Mouse (Mus musculus) adrenal gland, adult 2 months (tissue): Measurements from ENCODE around the gene 4930513O06Rik. TPM values are rescaled to one million over a fixed set of nuclear protein-coding genes. Genes with fewer than 3 reads are reported as not detected.

Experiments used
- DNase-seq: peaks from one replicate; pipeline ENCODE4 v3.0.0; 2021
- long read RNA-seq: library from polyadenylated mRNA; stranded (forward); transcript quantifications from one replicate; pipeline ENCODE4 v2.0.0, GENCODE M21; 2021
- polyA plus RNA-seq: library from polyadenylated mRNA; depleted of rRNA; stranded (reverse); fragments of >200 nt; gene quantifications from 2 replicates; pipeline ENCODE4 v1.2.3, GENCODE M21; 2012; rRNA removed
- total RNA-seq, 2 experiments: library from RNA; stranded (reverse); gene quantifications; 2 replicates each; pipeline ENCODE4 v1.2.3; 2021

4930513O06Rik gene
- total RNA-seq: not detected
- not detected in 2 replicates for polyA plus RNA-seq
- long read RNA-seq: 0 reads

- no peak for DNase-seq
Measured at GRCm38 (mm10) chrX:139085943-139086342, at the start of gene 4930513O06Rik. 4930513O06Rik (plus strand) TSS chrX:139086243.

GRCm38 (mm10) chrX:139037666-139038065 lies 48.4 kb upstream of the 4930513O06Rik start:
- DNase-seq: no peak

GRCm38 (mm10) chrX:139039314-139039713 lies 46.7 kb upstream of the 4930513O06Rik start:
- no peak for DNase-seq

GRCm38 (mm10) chrX:139041148-139041547 lies 44.9 kb upstream of the 4930513O06Rik start:
- DNase-seq: no peak

- no peak for DNase-seq
Measured at GRCm38 (mm10) chrX:139051976-139052375, 34.1 kb upstream of the 4930513O06Rik start.

GRCm38 (mm10) chrX:139053149-139053548 lies 32.9 kb upstream of the 4930513O06Rik start:
- DNase-seq: no peak

DNA sequence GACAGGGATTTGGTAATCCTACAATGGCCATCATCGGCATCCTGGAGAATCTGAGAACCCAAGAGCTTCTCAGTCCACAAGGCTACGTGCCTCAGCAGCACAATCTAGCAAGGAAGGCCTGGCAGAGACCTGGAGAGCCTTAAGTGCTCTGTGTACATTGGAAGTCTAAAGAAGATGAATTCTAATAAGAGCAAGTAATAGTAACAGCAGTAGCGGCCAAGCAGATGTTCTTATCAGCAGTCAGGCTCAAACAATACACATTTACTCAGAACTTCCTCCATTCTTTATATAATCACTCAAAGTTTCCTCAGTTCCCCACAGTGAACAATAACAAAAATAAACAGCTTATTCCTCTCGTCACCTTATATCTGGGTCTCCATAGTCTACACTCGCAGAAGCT lies 22.0 kb upstream of the 4930513O06Rik start:
- DNase-seq: no peak

DNA sequence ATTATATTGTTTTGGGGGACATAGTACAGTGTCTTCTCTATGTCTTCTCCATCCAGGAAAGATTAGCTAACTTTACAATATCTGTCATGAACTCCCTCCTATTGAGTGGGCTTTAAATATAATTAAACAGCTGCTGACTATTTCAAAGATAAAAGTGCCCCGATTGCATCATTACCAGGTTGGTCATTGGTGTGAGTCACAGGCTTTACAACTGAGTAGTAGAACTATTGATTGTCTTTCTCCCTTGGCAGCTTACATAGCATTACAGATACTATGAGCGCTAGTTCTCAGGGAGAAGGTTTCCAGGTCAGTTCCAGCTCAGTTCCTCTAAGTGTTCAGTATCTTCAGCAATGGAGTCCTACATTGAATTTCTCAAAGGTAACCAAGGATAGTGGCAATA lies 7.5 kb upstream of the 4930513O06Rik start:
- no peak for DNase-seq

DNA sequence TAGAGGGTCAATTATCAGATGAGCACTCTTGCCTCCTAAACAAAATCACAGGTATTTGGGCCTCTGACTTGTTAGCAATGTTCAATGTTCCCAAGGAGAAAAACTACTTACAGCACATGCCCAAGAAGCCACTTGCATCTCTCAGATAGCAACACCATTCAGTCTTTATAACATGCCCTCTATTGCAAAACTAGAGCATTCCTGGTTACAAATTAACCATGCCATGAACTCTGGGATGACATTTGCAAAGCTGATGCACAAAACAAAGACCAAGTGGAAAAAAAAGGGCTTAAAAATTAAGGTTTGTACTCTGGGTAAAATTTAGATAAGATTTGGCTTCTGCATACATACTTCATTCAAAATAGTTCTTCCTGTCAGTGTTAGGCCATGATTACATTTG lies 966 bp upstream of the 4930513O06Rik start, which contains the start of gene Serpina7:
Gene Serpina7 (minus strand): TSS at position 160 of the 400 bp plus-strand sequence.
- DNase-seq: no peak

DNA sequence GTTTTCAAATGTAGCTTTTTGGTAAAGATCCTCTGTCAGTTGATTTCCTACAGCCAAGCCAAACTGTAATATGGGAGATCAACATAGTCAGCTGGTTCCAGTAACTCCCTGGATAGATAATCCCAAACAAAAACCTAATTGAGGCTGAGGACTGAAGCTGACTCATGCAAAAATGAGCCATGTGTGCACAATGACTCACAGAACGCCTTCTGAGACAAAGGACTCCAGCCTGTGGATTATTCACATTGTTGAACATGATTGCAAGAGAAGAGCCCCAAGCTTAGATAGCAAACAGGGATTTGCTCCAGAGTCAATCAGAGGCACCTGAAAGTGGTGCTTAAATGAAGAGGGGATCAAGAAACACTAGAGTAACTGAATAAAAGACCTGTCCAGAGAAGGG lies 11.2 kb downstream of the 4930513O06Rik start:
- DNase-seq: no peak

GRCm38 (mm10) chrX:139134031-139134430 lies 48.0 kb downstream of the 4930513O06Rik start:
- no peak for DNase-seq

Other genes starting within 250 kb of the 4930513O06Rik start
- gene Nrk, start 171.8 kb upstream of the 4930513O06Rik start, total RNA-seq: under 1 TPM; 0.35 to 0.46 TPM
- 0.04 and 0.10 TPM in 2 replicates for gene Nrk, start 171.8 kb upstream of the 4930513O06Rik start, polyA plus RNA-seq
- gene Serpina7, start 1.0 kb upstream of the 4930513O06Rik start, total RNA-seq: not detected
- gene Serpina7, start 1.0 kb upstream of the 4930513O06Rik start, polyA plus RNA-seq: not detected in 2 replicates
- gene 4933428M09Rik, start 93.0 kb downstream of the 4930513O06Rik start, total RNA-seq: not detected
- gene 4933428M09Rik, start 93.0 kb downstream of the 4930513O06Rik start, polyA plus RNA-seq: not detected in 2 replicates
- gene Mum1l1, start 123.8 kb downstream of the 4930513O06Rik start, total RNA-seq: 1 to 10 TPM; 2.2 to 4.3 TPM
- 0.04 and 0.31 TPM in 2 replicates for gene Mum1l1, start 123.8 kb downstream of the 4930513O06Rik start, polyA plus RNA-seq
- gene Trap1a, start 247.4 kb downstream of the 4930513O06Rik start, total RNA-seq: not detected
- not detected in 2 replicates for gene Trap1a, start 247.4 kb downstream of the 4930513O06Rik start, polyA plus RNA-seq